Mouse (Mus musculus) lung, adult 18-20 months (tissue): ENCODE measurements around the gene Rnf138rt1.

Experiments used
- DNase-seq, 2 experiments: peaks; one replicate each; pipeline ENCODE4 v3.0.0; 2022; ENCODE audit warnings: mixed read lengths in 2 of 2

Gene Rnf138rt1

DNA sequence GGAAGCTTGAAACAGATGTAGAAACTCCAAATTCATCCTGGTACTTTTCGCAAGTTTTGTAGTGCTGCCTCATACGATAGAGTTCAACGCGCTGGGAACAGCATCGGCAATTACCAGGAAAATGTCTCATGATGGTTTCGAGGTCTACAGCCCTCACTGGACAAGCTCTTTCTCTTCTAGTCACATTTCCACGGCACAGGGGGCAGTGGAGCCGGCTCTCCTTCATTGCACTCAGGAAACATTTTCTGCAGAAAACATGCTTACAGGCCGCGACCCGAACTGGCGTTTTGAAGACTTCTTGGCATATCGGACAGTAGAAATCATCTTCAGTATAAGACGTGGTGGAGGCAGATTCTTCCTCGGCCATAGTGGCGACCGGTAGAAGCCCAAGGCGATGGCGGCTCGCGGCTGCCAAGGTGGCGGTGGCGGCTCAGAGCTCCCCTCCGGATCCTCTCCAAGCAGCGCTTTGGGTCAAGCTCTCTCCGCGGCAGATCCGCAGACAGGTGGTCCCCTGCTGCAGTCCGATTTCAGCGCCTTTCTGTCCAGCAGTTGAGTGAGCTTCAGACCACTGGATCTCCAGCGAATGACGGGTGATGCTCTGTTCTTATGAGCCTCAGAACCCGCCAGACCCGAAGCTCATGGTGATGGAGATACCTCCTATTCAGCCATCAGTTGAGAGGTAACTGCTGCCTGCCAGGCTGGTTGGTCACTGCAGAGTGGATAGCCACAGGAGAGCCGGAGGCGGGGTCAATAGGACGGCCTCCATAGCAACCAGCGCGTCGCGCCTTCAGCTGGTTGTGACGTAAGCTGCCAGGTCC is at the start of gene Rnf138rt1:
Rnf138rt1 (minus strand) TSS at position 713 of the 818 bp plus-strand sequence.
- peak; percentile 5 to 6 for DNase-seq

DNA sequence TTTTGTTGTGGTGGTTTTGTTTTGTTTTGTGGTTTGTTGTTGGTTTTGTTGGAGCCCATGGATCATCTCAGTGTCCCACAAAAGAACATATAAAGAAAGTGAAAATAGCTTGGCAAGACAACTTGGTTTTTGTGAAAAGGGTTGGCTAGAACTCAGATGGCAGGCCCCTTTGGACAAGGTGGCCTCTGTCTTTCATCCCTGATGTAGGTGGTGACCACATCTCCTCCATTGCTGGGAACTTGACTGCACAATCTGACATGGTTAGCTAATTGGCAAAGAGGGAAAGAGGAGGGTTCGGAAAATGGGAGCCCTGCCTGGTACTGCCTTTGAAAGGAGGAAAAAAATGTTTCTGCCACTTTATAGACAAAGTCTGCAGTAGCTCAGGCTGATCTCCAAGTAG is 46.1 kb upstream of the Rnf138rt1 start:
- no peak for DNase-seq

DNA sequence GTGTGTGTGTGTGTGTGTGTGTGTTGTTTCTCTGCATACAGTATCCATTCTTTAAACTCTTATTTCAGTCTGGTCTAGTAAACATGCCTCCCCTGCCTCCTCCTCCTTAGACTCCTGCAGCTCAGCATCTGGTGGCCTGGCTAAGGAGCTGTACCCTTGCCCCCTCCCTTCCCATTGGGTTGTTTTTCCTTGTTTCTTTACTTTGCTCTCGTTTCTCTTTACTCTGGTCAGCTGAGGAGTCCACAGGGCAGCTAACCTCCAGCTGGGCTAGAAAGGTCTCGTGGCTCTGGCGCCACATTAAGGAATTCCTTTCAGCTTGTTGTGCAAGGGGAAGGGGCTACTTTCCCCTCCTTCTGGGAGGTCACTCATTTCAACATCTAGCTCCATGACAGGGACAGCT is 5.2 kb upstream of the Rnf138rt1 start:
- no peak for DNase-seq

DNA sequence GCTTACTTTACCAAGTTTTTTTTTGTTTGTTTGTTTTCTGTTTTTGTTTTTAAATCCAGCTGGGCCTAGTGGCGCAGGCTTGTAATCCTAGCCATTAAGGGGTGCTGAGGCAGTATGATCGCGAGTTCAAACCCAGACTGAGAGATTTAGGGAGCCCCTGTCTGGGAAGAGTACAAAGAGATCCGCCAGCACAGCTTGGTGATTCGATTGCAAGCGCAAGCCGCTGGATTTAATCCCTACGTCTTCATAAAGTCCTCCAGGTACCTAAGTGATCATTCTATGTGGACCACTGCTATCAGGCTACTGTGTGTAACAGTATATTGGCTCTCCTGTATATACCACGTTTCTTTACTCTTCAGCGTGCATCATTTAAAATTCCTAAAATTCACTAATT is 303 bp upstream of the Rnf138rt1 start:
- no peak for DNase-seq

DNA sequence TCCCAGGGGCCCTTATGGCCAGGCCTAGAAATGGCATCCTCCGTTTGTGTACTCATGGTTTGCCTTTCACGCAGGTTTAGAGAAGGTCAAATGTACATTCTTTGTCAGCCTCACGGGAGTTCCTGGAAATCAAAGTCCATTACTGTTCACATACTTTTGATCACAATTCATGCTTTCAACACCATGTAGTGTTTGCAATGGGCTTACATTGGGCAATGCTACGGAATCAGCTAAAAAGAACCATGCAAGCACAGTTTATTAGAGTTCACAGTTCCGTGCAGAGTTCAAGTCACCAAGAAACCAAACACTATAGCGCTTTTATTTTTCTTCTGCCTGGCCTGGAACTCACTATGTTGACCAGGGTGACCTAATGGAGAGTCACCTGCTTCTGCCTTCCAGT is 15.1 kb downstream of the Rnf138rt1 start:
- no peak for DNase-seq

DNA sequence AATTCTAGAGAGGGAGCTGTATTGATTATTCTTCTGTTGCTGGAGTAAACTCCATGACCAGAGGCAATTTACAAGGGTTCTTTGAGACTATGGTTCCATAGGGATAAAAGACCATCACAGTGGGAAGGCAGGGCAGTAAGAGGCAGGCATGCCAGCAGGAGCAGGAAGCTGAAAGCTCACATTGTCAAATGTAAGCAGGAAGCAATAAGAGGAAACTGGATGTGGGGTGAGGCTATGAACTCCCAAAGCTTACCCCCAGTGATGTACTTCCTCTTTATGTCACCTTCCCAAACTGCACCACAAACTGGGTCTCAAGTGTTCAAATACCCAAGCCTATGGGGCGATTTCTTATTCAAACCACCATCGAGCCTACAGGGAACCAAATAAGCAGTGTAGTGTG is 17.2 kb downstream of the Rnf138rt1 start:
- no peak for DNase-seq

DNA sequence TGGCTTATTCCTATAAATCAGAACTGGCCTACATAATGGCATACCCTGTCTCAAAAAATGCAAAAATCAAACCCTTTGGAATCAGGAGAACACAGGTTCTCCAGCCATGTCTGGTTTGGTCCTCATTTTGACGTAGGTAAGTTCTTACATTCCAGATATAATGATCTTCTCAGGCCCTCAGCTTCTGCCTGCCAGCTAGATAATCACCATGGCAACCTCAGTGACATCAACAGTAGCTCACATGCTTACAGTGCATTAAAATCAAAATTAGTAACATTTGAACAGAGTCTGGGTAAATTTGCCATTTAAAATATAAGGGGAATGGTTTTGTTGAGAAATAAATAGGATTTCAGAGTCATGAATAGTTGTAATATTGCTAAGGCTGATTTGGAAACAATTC is 22.2 kb downstream of the Rnf138rt1 start:
- no peak for DNase-seq

DNA sequence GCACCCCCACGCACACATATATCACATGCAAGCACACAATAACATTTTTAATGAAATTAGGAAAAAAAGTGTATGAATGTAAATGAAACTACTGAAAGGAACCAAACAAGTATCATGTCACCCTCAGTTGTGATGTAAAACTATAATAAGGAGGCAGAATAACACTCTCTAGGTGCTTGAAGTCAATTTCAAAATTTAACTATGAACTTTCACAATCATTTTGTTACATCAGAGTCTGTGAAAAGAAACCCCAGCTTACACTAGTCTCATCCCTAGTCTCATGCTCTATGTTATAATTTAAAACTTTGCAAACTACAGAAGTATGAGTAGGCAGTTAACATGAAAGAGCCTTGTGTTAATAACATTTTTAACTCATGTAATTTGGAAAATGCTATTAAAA is 27.0 kb downstream of the Rnf138rt1 start:
- no peak for DNase-seq

DNA sequence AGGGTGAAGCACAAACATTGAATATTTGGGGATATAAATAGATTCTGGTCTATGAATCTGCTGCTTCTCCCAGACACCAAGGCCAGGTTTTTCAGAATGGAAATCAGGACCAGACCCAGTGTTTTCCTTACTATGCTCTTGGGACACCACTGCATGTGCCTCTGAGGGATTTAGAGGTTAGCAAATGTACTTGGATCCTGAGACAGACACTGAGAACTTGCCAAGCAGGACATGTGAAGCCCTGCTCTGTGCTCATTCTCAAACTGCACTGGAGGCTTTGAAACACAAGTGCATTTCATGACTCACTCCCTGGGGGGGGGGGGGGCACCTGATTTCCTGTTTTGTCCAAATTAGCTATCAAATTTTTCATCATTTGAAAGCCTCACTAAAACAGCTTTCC is 37.5 kb downstream of the Rnf138rt1 start:
- no peak for DNase-seq

DNA sequence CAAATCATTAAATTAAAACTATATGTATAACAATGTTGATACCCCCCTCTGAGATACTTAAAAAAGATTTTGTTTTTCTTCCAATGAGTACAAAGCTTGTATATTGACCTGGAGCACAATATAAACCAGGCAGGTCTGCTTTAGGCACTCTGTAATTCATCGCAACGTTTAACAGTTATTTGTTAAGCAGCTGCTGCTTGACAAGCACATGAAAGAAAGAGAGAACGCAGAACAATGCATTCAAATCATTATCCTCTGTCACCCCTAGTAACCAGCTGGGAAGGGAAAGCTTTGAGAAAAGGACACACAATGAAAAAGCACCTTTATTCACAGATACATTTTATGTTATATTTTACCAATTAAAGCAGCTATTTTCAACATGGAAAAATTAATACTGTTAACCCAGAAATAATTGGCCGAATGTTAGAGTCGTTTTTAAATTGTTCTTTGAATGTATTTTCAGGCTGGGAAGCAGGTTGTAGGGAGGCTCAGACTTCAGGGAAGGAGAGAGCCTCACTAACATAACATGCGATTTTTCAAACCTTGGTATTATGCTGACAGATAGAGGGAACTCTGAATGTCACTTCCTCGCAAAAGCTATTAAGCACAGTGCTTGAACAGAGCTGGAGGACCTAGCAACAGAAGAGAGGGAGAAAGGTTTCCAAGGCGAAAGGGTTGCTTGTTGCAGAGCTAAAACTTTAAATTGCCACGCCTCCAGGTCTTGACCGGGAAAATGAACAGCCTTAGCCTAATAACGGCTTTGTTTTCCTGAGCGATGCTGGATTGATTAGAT is 38.1 kb downstream of the Rnf138rt1 start:
- no peak for DNase-seq

DNA sequence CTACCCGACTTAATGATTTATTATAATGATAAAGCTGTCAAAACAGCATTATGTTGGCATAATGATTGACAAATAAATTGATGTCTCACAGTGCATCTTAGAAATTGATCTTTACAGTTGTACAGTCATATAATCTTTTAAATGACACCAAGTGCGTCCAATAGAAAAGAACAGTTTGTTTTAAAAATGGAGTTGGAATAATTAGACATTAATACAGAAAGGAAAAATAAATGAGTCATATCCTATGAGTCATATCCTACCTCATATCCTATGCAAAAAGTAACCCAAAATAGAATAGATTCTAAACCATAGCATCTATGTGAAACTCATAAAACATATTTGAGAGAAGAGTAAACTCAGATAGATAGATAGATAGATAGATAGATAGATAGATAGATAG is 40.5 kb downstream of the Rnf138rt1 start:
- DNase-seq: no peak
